Mouse (Mus musculus) limb, embryonic 15.5 days (tissue): Measurements from ENCODE around the gene Adra2b. TPM values are rescaled to one million over a fixed set of nuclear protein-coding genes. Genes with fewer than 3 reads are reported as not detected.

Experiments used
- ATAC-seq: fragments of 200-750 bp; cut with Nextera tagmentation; 2 replicates; pipeline ENCODE4 v1.8.0; 2017; ENCODE audit warnings: low read depth, moderate TSS enrichment; ENCODE audit not compliant: insufficient number of reproducible peaks, low FRiP score, low TSS enrichment
- H3K27ac ChIP-seq: fragments of 300-500 bp; sonication (generic); 2 replicates; pipeline ENCODE4 v1.5.1; 2015; ENCODE audit warnings: moderate library complexity, mild to moderate bottlenecking, inconsistent platforms
- H3K27me3 ChIP-seq: fragments of 300-500 bp; sonication (generic); 2 replicates; pipeline ENCODE4 v1.6.1; 2015; ENCODE audit warnings: inconsistent platforms
- H3K36me3 ChIP-seq: fragments of 300-500 bp; sonication (generic); 2 replicates; pipeline ENCODE4 v1.6.1; 2015; ENCODE audit warnings: inconsistent platforms
- H3K4me1 ChIP-seq: fragments of 300-500 bp; sonication (generic); 2 replicates; pipeline ENCODE4 v1.6.1; 2015; ENCODE audit warnings: inconsistent platforms
- H3K4me2 ChIP-seq: fragments of 300-500 bp; sonication (generic); 2 replicates; pipeline ENCODE4 v1.6.1; 2015; ENCODE audit warnings: mild to moderate bottlenecking, inconsistent platforms
- H3K4me3 ChIP-seq: fragments of 300-500 bp; sonication (generic); 2 replicates; pipeline ENCODE4 v1.5.1; 2015; ENCODE audit warnings: mild to moderate bottlenecking, inconsistent platforms
- H3K9ac ChIP-seq: fragments of 300-500 bp; sonication (generic); 2 replicates; pipeline ENCODE4 v1.6.1; 2015; ENCODE audit warnings: inconsistent platforms
- H3K9me3 ChIP-seq: fragments of 300-500 bp; sonication (generic); 2 replicates; pipeline ENCODE4 v1.6.1; 2016; ENCODE audit warnings: inconsistent platforms
- WGBS: fragments of 180-500 bp; shearing (Covaris S2); methylation state at CpG from one replicate; pipeline ENCODE4 v1.1.7; 2015; 5-methylcytosine and 5-hydroxymethylcytosine counted together
- polyA plus RNA-seq: library from polyadenylated mRNA; unstranded; fragments of >200 nt; fragmentation: Nextera tagmentation; extraction: Ambion mirVana; gene quantifications from 2 replicates; pipeline ENCODE4 v1.2.1, GENCODE M21; 2015

The Adra2b gene
- polyA plus RNA-seq, 1 experiment from 2014 or later = 0.38 TPM

GRCm38 (mm10) chr2:127346334-127346733 is 16.7 kb upstream of the Adra2b start:
- WGBS = 53% methylated on average over 1 of the region's 1 CpGs
- Histone ChIP-seq H3K4me3 (no peak overlapping the region), H3K9ac (no peak overlapping the region), H3K27ac (no peak overlapping the region), H3K27me3 (0 out of 2 replicates have a peak, but pooled peaks cover 3% of the 10 kb centered on the region), H3K4me1 (no peaks in the 10 kb centered on the region), H3K4me2 (no peak overlapping the region), H3K9me3 (no peaks in the 10 kb centered on the region), H3K36me3 (no peaks in the 10 kb centered on the region)
- ATAC-seq = no peak

- Histone ChIP-seq H3K4me1 (no peaks in the 10 kb centered on the region), H3K4me2 (no peak overlapping the region), H3K4me3 (no peak overlapping the region), H3K9ac (no peak overlapping the region), H3K27ac (no peak overlapping the region), H3K36me3 (no peaks in the 10 kb centered on the region), H3K9me3 (no peaks in the 10 kb centered on the region), H3K27me3 (0 out of 2 replicates have a peak, but pooled peaks cover 3% of the 10 kb centered on the region)
- ATAC-seq = 0 out of 2 replicates have a peak, but pooled peaks have one; percentile 50
- 72% methylated on average over 13 of the region's 13 CpGs for WGBS
These were observed 15.6 kb upstream of the Adra2b start for GRCm38 (mm10) chr2:127347147-127347985.

- Histone ChIP-seq H3K4me1 (no peaks in the 10 kb centered on the region), H3K36me3 (no peaks in the 10 kb centered on the region), H3K9me3 (no peaks in the 10 kb centered on the region), H3K27ac (no peak overlapping the region), H3K9ac (no peak overlapping the region), H3K4me2 (no peak overlapping the region), H3K4me3 (no peak overlapping the region), H3K27me3 (peaks cover 20% of the 10 kb centered on the region)
- WGBS = 86% methylated on average over 4 of the region's 4 CpGs
- ATAC-seq = no peak
These were observed 9.1 kb upstream of the Adra2b start for GRCm38 (mm10) chr2:127353881-127354280.

GRCm38 (mm10) chr2:127363282-127363652 is 259 bp downstream of the Adra2b start:
- no peak for ATAC-seq
- H3K27ac ChIP-seq = no peak overlapping the region
- 0% methylated on average over 28 of the region's 28 CpGs for WGBS

GRCm38 (mm10) chr2:127363696-127364095 is 688 bp downstream of the Adra2b start:
- 4% methylated on average over 20 of the region's 20 CpGs for WGBS
- H3K4me2 ChIP-seq = peak overlapping the region; percentile 89
- H3K27me3 ChIP-seq = peaks cover 77% of the 10 kb centered on the region
- H3K4me3 ChIP-seq = peak overlapping the region; percentile 45
- no peaks in the 10 kb centered on the region for H3K36me3 ChIP-seq
- H3K9ac ChIP-seq = no peak overlapping the region
- no peaks in the 10 kb centered on the region for H3K9me3 ChIP-seq
- peaks cover 16% of the 10 kb centered on the region for H3K4me1 ChIP-seq
- no peak for ATAC-seq
- no peak overlapping the region for H3K27ac ChIP-seq

More at GRCm38 (mm10) chr2:127363282-127363652, 259 bp downstream of the Adra2b start:
- H3K4me2 ChIP-seq = peak overlapping the region; percentile 89
- H3K9me3 ChIP-seq = no peaks in the 10 kb centered on the region
- peaks cover 77% of the 10 kb centered on the region for H3K27me3 ChIP-seq
- peak overlapping the region; percentile 45 for H3K4me3 ChIP-seq
- H3K4me1 ChIP-seq = peaks cover 16% of the 10 kb centered on the region
- H3K9ac ChIP-seq = no peak overlapping the region
- H3K36me3 ChIP-seq = no peaks in the 10 kb centered on the region

- H3K36me3 ChIP-seq = no peaks in the 10 kb centered on the region
- peaks cover 77% of the 10 kb centered on the region for H3K27me3 ChIP-seq
- H3K27ac ChIP-seq = no peak overlapping the region
- no peak overlapping the region for H3K9ac ChIP-seq
- 13% methylated on average over 8 of the region's 8 CpGs for WGBS
- 0 out of 2 replicates have a peak overlapping the region, but pooled peaks have one; percentile 45 for H3K4me3 ChIP-seq
- no peaks in the 10 kb centered on the region for H3K9me3 ChIP-seq
- no peak overlapping the region for H3K4me2 ChIP-seq
- peaks cover 16% of the 10 kb centered on the region for H3K4me1 ChIP-seq
- no peak for ATAC-seq
These were observed 1.4 kb downstream of the Adra2b start for GRCm38 (mm10) chr2:127364452-127364851.

- no peak for ATAC-seq
- H3K4me1 ChIP-seq = peaks cover 16% of the 10 kb centered on the region
- no peak overlapping the region for H3K27ac ChIP-seq
- H3K27me3 ChIP-seq = peaks cover 57% of the 10 kb centered on the region
- H3K4me3 ChIP-seq = no peak overlapping the region
- no peak overlapping the region for H3K4me2 ChIP-seq
- no peaks in the 10 kb centered on the region for H3K36me3 ChIP-seq
- no peaks in the 10 kb centered on the region for H3K9me3 ChIP-seq
- H3K9ac ChIP-seq = no peak overlapping the region
- WGBS = 53% methylated on average over 10 of the region's 10 CpGs
These were observed 4.3 kb downstream of the Adra2b start for GRCm38 (mm10) chr2:127367126-127367820.

- WGBS = 61% methylated on average over 5 of the region's 5 CpGs
These were observed 6.8 kb downstream of the Adra2b start for GRCm38 (mm10) chr2:127369703-127370376.

GRCm38 (mm10) chr2:127370561-127371483 is 7.8 kb downstream of the Adra2b start:
- WGBS = 34% methylated on average over 9 of the region's 9 CpGs

More at GRCm38 (mm10) chr2:127369703-127370376, 6.8 kb downstream of the Adra2b start:
- no peak overlapping the region for H3K4me3 ChIP-seq
- no peaks in the 10 kb centered on the region for H3K36me3 ChIP-seq
- no peak for ATAC-seq
- no peak overlapping the region for H3K9ac ChIP-seq
- H3K4me2 ChIP-seq = no peak overlapping the region
- no peaks in the 10 kb centered on the region for H3K9me3 ChIP-seq
- peaks cover 38% of the 10 kb centered on the region for H3K27me3 ChIP-seq
- H3K27ac ChIP-seq = no peak overlapping the region
- H3K4me1 ChIP-seq = no peaks in the 10 kb centered on the region

GRCm38 (mm10) chr2:127371484-127371861 is 8.5 kb downstream of the Adra2b start:
- H3K9ac ChIP-seq = no peak overlapping the region
- ATAC-seq = no peak
- WGBS = no CpG with 5 or more reads among the region's 1 CpGs
- H3K27ac ChIP-seq = no peak overlapping the region
- no peaks in the 10 kb centered on the region for H3K4me1 ChIP-seq
- no peak overlapping the region for H3K4me3 ChIP-seq
- H3K27me3 ChIP-seq = peaks cover 21% of the 10 kb centered on the region
- no peak overlapping the region for H3K4me2 ChIP-seq
- H3K36me3 ChIP-seq = no peaks in the 10 kb centered on the region
- H3K9me3 ChIP-seq = no peaks in the 10 kb centered on the region

More at GRCm38 (mm10) chr2:127370561-127371483, 7.8 kb downstream of the Adra2b start:
- H3K9ac ChIP-seq = no peak overlapping the region
- H3K4me1 ChIP-seq = no peaks in the 10 kb centered on the region
- H3K9me3 ChIP-seq = no peaks in the 10 kb centered on the region
- peaks cover 28% of the 10 kb centered on the region for H3K27me3 ChIP-seq
- no peak overlapping the region for H3K4me2 ChIP-seq
- H3K36me3 ChIP-seq = no peaks in the 10 kb centered on the region
- no peak overlapping the region for H3K4me3 ChIP-seq
- no peak overlapping the region for H3K27ac ChIP-seq
- no peak for ATAC-seq

GRCm38 (mm10) chr2:127372082-127372481 is 9.1 kb downstream of the Adra2b start:
- H3K9me3 ChIP-seq = no peaks in the 10 kb centered on the region
- no peak overlapping the region for H3K9ac ChIP-seq
- no peak for ATAC-seq
- H3K4me3 ChIP-seq = no peak overlapping the region
- no peaks in the 10 kb centered on the region for H3K4me1 ChIP-seq
- H3K36me3 ChIP-seq = no peaks in the 10 kb centered on the region
- 84% methylated on average over 2 of the region's 2 CpGs for WGBS
- no peak overlapping the region for H3K4me2 ChIP-seq
- H3K27me3 ChIP-seq = peaks cover 15% of the 10 kb centered on the region; the same call in 1 of the 2 replicates
- no peak overlapping the region for H3K27ac ChIP-seq
